Mouse (Mus musculus) intestine, postnatal 0 days (tissue): ENCODE data around the gene Icam1. TPM values are rescaled to one million over a fixed set of nuclear protein-coding genes. Genes with fewer than 3 reads are reported as not detected.
A peak's percentile ranks its signal among the peaks of the same experiment; 100 is the strongest.
"Not testable (repeated sequence)": the region's sequence is repeated elsewhere in the genome, so short reads cannot be mapped to it uniquely, and the experiment has no call there.

Source experiments
- ATAC-seq: fragments of 200-750 bp; cut with Nextera tagmentation; 2 replicates; pipeline ENCODE4 v1.8.0; 2017; ENCODE audit warnings: mild to moderate bottlenecking, moderate TSS enrichment, moderate library complexity
- H3K27ac ChIP-seq: fragments of 300-500 bp; sonication (generic); 2 replicates; pipeline ENCODE4 v1.5.1; 2014; ENCODE audit warnings: mild to moderate bottlenecking, low read depth, low read length, moderate library complexity
- H3K27me3 ChIP-seq: fragments of 300-500 bp; sonication (generic); replicated peaks from 2 replicates; pipeline ENCODE4 v1.6.1; 2014; ENCODE audit warnings: low read length, mixed read lengths; ENCODE audit not compliant: control insufficient read depth, insufficient read depth
- H3K36me3 ChIP-seq: fragments of 300-500 bp; sonication (generic); 2 replicates; pipeline ENCODE4 v1.6.1; 2014; ENCODE audit warnings: mild to moderate bottlenecking, moderate library complexity; ENCODE audit not compliant: control insufficient read depth, insufficient read depth
- H3K4me1 ChIP-seq: fragments of 300-500 bp; sonication (generic); replicated peaks from 2 replicates; pipeline ENCODE4 v1.6.1; 2014; ENCODE audit warnings: antibody characterized with exemption, low read length, mixed read lengths; ENCODE audit not compliant: control insufficient read depth, insufficient read depth
- H3K4me2 ChIP-seq: fragments of 300-500 bp; sonication (generic); replicated peaks from 2 replicates; pipeline ENCODE4 v1.6.1; 2014; ENCODE audit warnings: low read depth, mild to moderate bottlenecking, moderate library complexity
- H3K4me3 ChIP-seq: fragments of 300-500 bp; sonication (generic); 2 replicates; pipeline ENCODE4 v1.5.1; 2014; ENCODE audit warnings: low read depth, low read length
- H3K9ac ChIP-seq: fragments of 300-500 bp; sonication (generic); 2 replicates; pipeline ENCODE4 v1.6.1; 2014; ENCODE audit warnings: mild to moderate bottlenecking, low read depth, low read length
- H3K9me3 ChIP-seq: fragments of 300-500 bp; sonication (generic); 2 replicates; pipeline ENCODE4 v1.6.1; 2016; ENCODE audit warnings: mixed run types; ENCODE audit not compliant: control insufficient read depth
- CTCF ChIP-seq: sonication (generic); IDR thresholded peaks from 2 replicates; pipeline ENCODE4 v1.5.1; 2016; ENCODE audit warnings: low read depth, mild to moderate bottlenecking, control low read depth, antibody characterized with exemption, moderate library complexity
- WGBS: fragments of 180-500 bp; shearing (Covaris S2); extraction: QIAGEN DNeasy Blood & Tissue Kit; methylation state at CpG from one replicate; pipeline ENCODE4 v1.1.7; 2014; 5-methylcytosine and 5-hydroxymethylcytosine counted together
- polyA plus RNA-seq: library from polyadenylated mRNA; unstranded; fragments of >200 nt; fragmentation: Nextera tagmentation; extraction: Ambion mirVana; gene quantifications from 2 replicates; pipeline ENCODE4 v1.2.1, GENCODE M21; 2015

Icam1 gene
- polyA plus RNA-seq, 1 experiment from 2014 or later, result 10.2 TPM

- Histone ChIP-seq H3K36me3 (peaks cover 33% of the 10 kb centered on the region), H3K4me3 (no peak overlapping the region), H3K27ac (no peak overlapping the region), H3K27me3 (no peaks in the 10 kb centered on the region), H3K4me2 (no peak overlapping the region), H3K9me3 (no peaks in the 10 kb centered on the region), H3K4me1 (no peaks in the 10 kb centered on the region), H3K9ac (no peak overlapping the region)
- ATAC-seq, result no peak
- 23% methylated on average over 2 of the region's 2 CpGs for WGBS
- TF ChIP-seq CTCF, result no peak
These were observed 5.4 kb upstream of the Icam1 start for GRCm38 (mm10) chr9:21010362-21010761.

GRCm38 (mm10) chr9:21010939-21011541, 4.7 kb upstream of the Icam1 start:
- not testable (repeated sequence) for H3K27ac ChIP-seq, H3K27me3 ChIP-seq, H3K4me3 ChIP-seq, H3K4me2 ChIP-seq, H3K4me1 ChIP-seq, H3K9me3 ChIP-seq, H3K9ac ChIP-seq, ATAC-seq
- 71% methylated on average over 9 of the region's 9 CpGs for WGBS
- peaks cover 31% of the 10 kb centered on the region for H3K36me3 ChIP-seq

- Histone ChIP-seq H3K9me3 (no peaks in the 10 kb centered on the region), H3K4me2 (no peak overlapping the region), H3K27me3 (no peaks in the 10 kb centered on the region), H3K27ac (no peak overlapping the region; the same call in 1 of the 2 replicates), H3K9ac (no peak overlapping the region), H3K4me3 (no peak overlapping the region), H3K36me3 (peaks cover 24% of the 10 kb centered on the region), H3K4me1 (no peaks in the 10 kb centered on the region)
- no peak for ATAC-seq
- no peak for TF ChIP-seq CTCF
- 33% methylated on average over 5 of the region's 5 CpGs for WGBS
These were observed 3.9 kb upstream of the Icam1 start for GRCm38 (mm10) chr9:21011846-21012312.

GRCm38 (mm10) chr9:21012368-21012767, 3.4 kb upstream of the Icam1 start:
- 48% methylated on average over 1 of the region's 1 CpGs for WGBS
- Histone ChIP-seq H3K4me1 (no peaks in the 10 kb centered on the region), H3K27ac (no peak overlapping the region), H3K4me3 (no peak overlapping the region), H3K4me2 (no peak overlapping the region), H3K9ac (no peak overlapping the region), H3K9me3 (no peaks in the 10 kb centered on the region), H3K36me3 (peaks cover 19% of the 10 kb centered on the region), H3K27me3 (no peaks in the 10 kb centered on the region)
- ATAC-seq, result no peak
- TF ChIP-seq CTCF, result peak; percentile 45

- TF ChIP-seq CTCF, result no peak
- H3K9me3 ChIP-seq, result no peaks in the 10 kb centered on the region
- no peaks in the 10 kb centered on the region for H3K36me3 ChIP-seq
- no peaks in the 10 kb centered on the region for H3K27me3 ChIP-seq
- 11% methylated on average over 23 of the region's 29 CpGs for WGBS
- no peak overlapping the region for H3K9ac ChIP-seq
- H3K4me3 ChIP-seq, result peak overlapping the region; percentile 45
- ATAC-seq, result no peak
- H3K4me1 ChIP-seq, result no peaks in the 10 kb centered on the region
- H3K4me2 ChIP-seq, result peak overlapping the region; percentile 81
- H3K27ac ChIP-seq, result peak overlapping the region; percentile 36; the same call in 1 of the 2 replicates
These were observed 854 bp upstream of the Icam1 start for GRCm38 (mm10) chr9:21014691-21015570.

- ATAC-seq, result no peak
These were observed 769 bp downstream of the Icam1 start for GRCm38 (mm10) chr9:21016331-21017176.

More at GRCm38 (mm10) chr9:21016331-21017176, 769 bp downstream of the Icam1 start:
- Histone ChIP-seq H3K4me2 (peak overlapping the region; percentile 81), H3K9ac (no peak overlapping the region), H3K4me1 (no peaks in the 10 kb centered on the region), H3K4me3 (peak overlapping the region; percentile 45), H3K27ac (no peak overlapping the region), H3K9me3 (no peaks in the 10 kb centered on the region), H3K36me3 (no peaks in the 10 kb centered on the region), H3K27me3 (no peaks in the 10 kb centered on the region)
- TF ChIP-seq CTCF, result no peak
- 9% methylated on average over 17 of the region's 17 CpGs for WGBS
